Mouse (Mus musculus) thymus, postnatal 4 days (tissue): ENCODE data around the gene Sctr.

Source experiments
- DNase-seq: peaks from one replicate; pipeline ENCODE4 v3.0.0; 2021

Sctr gene

GRCm38 (mm10) chr1:120030474-120030873 lies 23.8 kb downstream of the Sctr start:
- DNase-seq: no peak

GRCm38 (mm10) chr1:120032804-120033468 lies 26.2 kb downstream of the Sctr start:
- DNase-seq: peak; percentile 66

- no peak for DNase-seq
Observed at GRCm38 (mm10) chr1:120033469-120033854, 26.8 kb downstream of the Sctr start.

GRCm38 (mm10) chr1:120034793-120035192 lies 28.1 kb downstream of the Sctr start:
- no peak for DNase-seq

GRCm38 (mm10) chr1:120035456-120036034 lies 28.9 kb downstream of the Sctr start:
- DNase-seq: no peak

GRCm38 (mm10) chr1:120037021-120037683 lies 30.5 kb downstream of the Sctr start:
- no peak for DNase-seq

GRCm38 (mm10) chr1:120038594-120038993 lies 31.9 kb downstream of the Sctr start:
- DNase-seq: no peak

GRCm38 (mm10) chr1:120042421-120042820 lies 35.7 kb downstream of the Sctr start:
- no peak for DNase-seq

GRCm38 (mm10) chr1:120044584-120044983 lies 37.9 kb downstream of the Sctr start:
- no peak for DNase-seq

GRCm38 (mm10) chr1:120047325-120047724 lies 40.6 kb downstream of the Sctr start:
- no peak for DNase-seq

GRCm38 (mm10) chr1:120051070-120051469 lies 44.4 kb downstream of the Sctr start:
- DNase-seq: no peak

GRCm38 (mm10) chr1:120054997-120055396 lies 48.3 kb downstream of the Sctr start:
- DNase-seq: no peak

- DNase-seq: peak; percentile 31
Observed at GRCm38 (mm10) chr1:120055475-120055874, 48.8 kb downstream of the Sctr start.

GRCm38 (mm10) chr1:120056236-120056635 lies 49.5 kb downstream of the Sctr start:
- no peak for DNase-seq

GRCm38 (mm10) chr1:120057044-120057443 lies 50.4 kb downstream of the Sctr start:
- DNase-seq: no peak

- no peak for DNase-seq
Observed at GRCm38 (mm10) chr1:120057674-120058430, 51.2 kb downstream of the Sctr start.

- DNase-seq: no peak
Observed at GRCm38 (mm10) chr1:120060687-120061086, 54.0 kb downstream of the Sctr start.

GRCm38 (mm10) chr1:120062231-120062630 lies 55.5 kb downstream of the Sctr start:
- DNase-seq: no peak

- no peak for DNase-seq
Observed at GRCm38 (mm10) chr1:120064036-120064682, 57.5 kb downstream of the Sctr start.

GRCm38 (mm10) chr1:120066159-120066558 lies 59.5 kb downstream of the Sctr start:
- DNase-seq: no peak

GRCm38 (mm10) chr1:120066625-120067024 lies 59.9 kb downstream of the Sctr start:
- no peak for DNase-seq

- no peak for DNase-seq
Observed at GRCm38 (mm10) chr1:120069120-120069519, 62.4 kb downstream of the Sctr start.

- no peak for DNase-seq
Observed at GRCm38 (mm10) chr1:120070168-120070567, 63.5 kb downstream of the Sctr start.
